Mouse (Mus musculus) heart, embryonic 12.5 days (tissue): ENCODE measurements around the gene Mmp21. TPM values are rescaled to one million over a fixed set of nuclear protein-coding genes. Genes with fewer than 3 reads are reported as not detected.

Source experiments
- ATAC-seq: fragments of 200-750 bp; cut with Nextera tagmentation; 2 replicates; pipeline ENCODE4 v1.8.0; 2017; ENCODE audit warnings: moderate TSS enrichment, moderate library complexity; ENCODE audit not compliant: insufficient number of reproducible peaks, low FRiP score
- H3K27ac ChIP-seq: fragments of 300-500 bp; sonication (generic); 2 replicates; pipeline ENCODE4 v1.5.1; 2016; ENCODE audit warnings: mild to moderate bottlenecking, moderate library complexity; ENCODE audit not compliant: poor library complexity, severe bottlenecking
- H3K27me3 ChIP-seq: fragments of 300-500 bp; sonication (generic); replicated peaks from 2 replicates; pipeline ENCODE4 v1.6.1; 2016; ENCODE audit warnings: mild to moderate bottlenecking, moderate library complexity
- H3K36me3 ChIP-seq: fragments of 300-500 bp; sonication (generic); 2 replicates; pipeline ENCODE4 v1.6.1; 2016; ENCODE audit warnings: mild to moderate bottlenecking, moderate library complexity
- H3K4me1 ChIP-seq: fragments of 300-500 bp; sonication (generic); replicated peaks from 2 replicates; pipeline ENCODE4 v1.6.1; 2016; ENCODE audit warnings: mild to moderate bottlenecking
- H3K4me2 ChIP-seq: fragments of 300-500 bp; sonication (generic); 2 replicates; pipeline ENCODE4 v1.6.1; 2016; ENCODE audit warnings: mild to moderate bottlenecking, moderate library complexity
- H3K4me3 ChIP-seq: fragments of 300-500 bp; sonication (generic); 2 replicates; pipeline ENCODE4 v1.5.1; 2016; ENCODE audit warnings: mild to moderate bottlenecking
- H3K9ac ChIP-seq: fragments of 300-500 bp; sonication (generic); 2 replicates; pipeline ENCODE4 v1.6.1; 2016; ENCODE audit warnings: mild to moderate bottlenecking, moderate library complexity
- H3K9me3 ChIP-seq: fragments of 300-500 bp; sonication (generic); replicated peaks from 2 replicates; pipeline ENCODE4 v1.6.1; 2016; ENCODE audit warnings: mild to moderate bottlenecking, moderate library complexity
- WGBS: fragments of 180-500 bp; shearing (Covaris S2); methylation state at CpG from one replicate; pipeline ENCODE4 v1.1.7; 2016; 5-methylcytosine and 5-hydroxymethylcytosine counted together
- polyA plus RNA-seq: library from polyadenylated mRNA; unstranded; fragments of >200 nt; fragmentation: Nextera tagmentation; extraction: Ambion mirVana; gene quantifications from 2 replicates; pipeline ENCODE4 v1.2.1, GENCODE M21; 2016

Gene Mmp21
- 0.09 TPM in 1 of 2 replicates, not detected in the other for polyA plus RNA-seq

GRCm38 (mm10) chr7:133679961-133680360 is at the start of gene Mmp21:
TSS of gene Mmp21 (minus strand) at chr7:133680061.
- WGBS: 71% methylated on average over 3 of the region's 3 CpGs
- Histone ChIP-seq H3K27ac (no peak within 1 kb of the TSS), H3K36me3 (peaks cover 9% of the 10 kb centered on the region), H3K4me2 (no peak within 1 kb of the TSS), H3K27me3 (no peaks in the 10 kb centered on the region), H3K4me3 (no peak within 1 kb of the TSS), H3K9ac (no peak within 1 kb of the TSS), H3K4me1 (peaks cover 8% of the 10 kb centered on the region; the same call in 1 of the 2 replicates), H3K9me3 (peaks cover 4% of the 10 kb centered on the region; the same call in 1 of the 2 replicates)
- ATAC-seq: no peak

GRCm38 (mm10) chr7:133729351-133729750 is 49.5 kb upstream of the Mmp21 start:
- no peaks in the 10 kb centered on the region for H3K9me3 ChIP-seq
- no peaks in the 10 kb centered on the region for H3K27me3 ChIP-seq
- no peak overlapping the region for H3K27ac ChIP-seq
- no peak overlapping the region for H3K4me2 ChIP-seq
- WGBS: 73% methylated on average over 5 of the region's 5 CpGs
- H3K4me3 ChIP-seq: no peak overlapping the region
- H3K36me3 ChIP-seq: peaks cover 25% of the 10 kb centered on the region
- H3K9ac ChIP-seq: no peak overlapping the region; the same call in 1 of the 2 replicates
- peaks cover 51% of the 10 kb centered on the region for H3K4me1 ChIP-seq
- no peak for ATAC-seq

- no peak overlapping the region for H3K9ac ChIP-seq
Observed at GRCm38 (mm10) chr7:133727027-133727426, 47.2 kb upstream of the Mmp21 start.

GRCm38 (mm10) chr7:133725571-133725970 is 45.7 kb upstream of the Mmp21 start:
- peaks cover 31% of the 10 kb centered on the region for H3K4me1 ChIP-seq
- H3K27ac ChIP-seq: no peak overlapping the region
- no peaks in the 10 kb centered on the region for H3K27me3 ChIP-seq
- H3K4me2 ChIP-seq: no peak overlapping the region
- WGBS: 85% methylated on average over 10 of the region's 10 CpGs
- H3K9me3 ChIP-seq: no peaks in the 10 kb centered on the region
- H3K36me3 ChIP-seq: peaks cover 43% of the 10 kb centered on the region
- no peak for ATAC-seq
- no peak overlapping the region for H3K9ac ChIP-seq
- H3K4me3 ChIP-seq: no peak overlapping the region

More at GRCm38 (mm10) chr7:133727027-133727426, 47.2 kb upstream of the Mmp21 start:
- no peaks in the 10 kb centered on the region for H3K9me3 ChIP-seq
- H3K4me3 ChIP-seq: no peak overlapping the region
- no peak overlapping the region for H3K4me2 ChIP-seq
- H3K36me3 ChIP-seq: peaks cover 31% of the 10 kb centered on the region
- H3K4me1 ChIP-seq: peaks cover 45% of the 10 kb centered on the region
- H3K27me3 ChIP-seq: no peaks in the 10 kb centered on the region
- no peak for ATAC-seq
- 59% methylated on average over 6 of the region's 6 CpGs for WGBS
- no peak overlapping the region for H3K27ac ChIP-seq

GRCm38 (mm10) chr7:133724844-133725243 is 45.0 kb upstream of the Mmp21 start:
- ATAC-seq: no peak
- Histone ChIP-seq H3K9ac (no peak overlapping the region), H3K27ac (no peak overlapping the region), H3K36me3 (peaks cover 51% of the 10 kb centered on the region), H3K27me3 (no peaks in the 10 kb centered on the region), H3K4me2 (no peak overlapping the region), H3K4me1 (peaks cover 24% of the 10 kb centered on the region), H3K9me3 (no peaks in the 10 kb centered on the region), H3K4me3 (no peak overlapping the region)
- WGBS: 93% methylated on average over 10 of the region's 10 CpGs

- Histone ChIP-seq H3K27ac (no peak overlapping the region), H3K9me3 (no peaks in the 10 kb centered on the region), H3K4me1 (0 out of 2 replicates have a peak, but pooled peaks cover 3% of the 10 kb centered on the region), H3K27me3 (no peaks in the 10 kb centered on the region), H3K4me2 (no peak overlapping the region), H3K9ac (no peak overlapping the region), H3K36me3 (peaks cover 92% of the 10 kb centered on the region), H3K4me3 (no peak overlapping the region)
- no peak for ATAC-seq
- 79% methylated on average over 11 of the region's 11 CpGs for WGBS
Observed at GRCm38 (mm10) chr7:133720616-133721015, 40.8 kb upstream of the Mmp21 start.

- no peak for ATAC-seq
- 97% methylated on average over 1 of the region's 1 CpGs for WGBS
- no peaks in the 10 kb centered on the region for H3K27me3 ChIP-seq
- no peak overlapping the region for H3K27ac ChIP-seq
- H3K4me3 ChIP-seq: no peak overlapping the region
- H3K9ac ChIP-seq: no peak overlapping the region
- H3K36me3 ChIP-seq: peaks cover 96% of the 10 kb centered on the region
- H3K4me1 ChIP-seq: 0 out of 2 replicates have a peak, but pooled peaks cover 3% of the 10 kb centered on the region
- H3K9me3 ChIP-seq: no peaks in the 10 kb centered on the region
- no peak overlapping the region for H3K4me2 ChIP-seq
Observed at GRCm38 (mm10) chr7:133718580-133718979, 38.7 kb upstream of the Mmp21 start.

GRCm38 (mm10) chr7:133715387-133715786 is 35.5 kb upstream of the Mmp21 start:
- Histone ChIP-seq H3K27me3 (no peaks in the 10 kb centered on the region), H3K4me3 (no peak overlapping the region), H3K9me3 (no peaks in the 10 kb centered on the region), H3K9ac (no peak overlapping the region), H3K4me2 (no peak overlapping the region), H3K27ac (no peak overlapping the region), H3K36me3 (peaks cover 88% of the 10 kb centered on the region), H3K4me1 (0 out of 2 replicates have a peak, but pooled peaks cover 3% of the 10 kb centered on the region)
- 88% methylated on average over 4 of the region's 4 CpGs for WGBS
- no peak for ATAC-seq

- Histone ChIP-seq H3K36me3 (peaks cover 12% of the 10 kb centered on the region), H3K9me3 (peaks cover 4% of the 10 kb centered on the region), H3K27me3 (no peaks in the 10 kb centered on the region), H3K4me2 (no peak overlapping the region), H3K4me1 (peaks cover 11% of the 10 kb centered on the region), H3K27ac (no peak overlapping the region), H3K4me3 (no peak overlapping the region), H3K9ac (no peak overlapping the region)
- no peak for ATAC-seq
- 93% methylated on average over 2 of the region's 2 CpGs for WGBS
Observed at GRCm38 (mm10) chr7:133707301-133707700, 27.4 kb upstream of the Mmp21 start.

GRCm38 (mm10) chr7:133703906-133704305 is 24.0 kb upstream of the Mmp21 start:
- Histone ChIP-seq H3K4me1 (peaks cover 4% of the 10 kb centered on the region; the same call in 1 of the 2 replicates), H3K4me3 (no peak overlapping the region), H3K27me3 (no peaks in the 10 kb centered on the region), H3K4me2 (no peak overlapping the region), H3K36me3 (peaks cover 11% of the 10 kb centered on the region; the same call in 1 of the 2 replicates), H3K27ac (no peak overlapping the region), H3K9me3 (peaks cover 4% of the 10 kb centered on the region), H3K9ac (no peak overlapping the region)
- ATAC-seq: no peak
- WGBS: 90% methylated on average over 7 of the region's 7 CpGs

GRCm38 (mm10) chr7:133702333-133702732 is 22.5 kb upstream of the Mmp21 start:
- Histone ChIP-seq H3K27me3 (no peaks in the 10 kb centered on the region), H3K4me3 (peak overlapping the region; percentile 19), H3K4me1 (peaks cover 10% of the 10 kb centered on the region; the same call in 1 of the 2 replicates), H3K36me3 (peaks cover 9% of the 10 kb centered on the region), H3K4me2 (peak overlapping the region; percentile 19), H3K9ac (0 out of 2 replicates have a peak overlapping the region, but pooled peaks have one; percentile 25), H3K9me3 (no peaks in the 10 kb centered on the region), H3K27ac (0 out of 2 replicates have a peak overlapping the region, but pooled peaks have one; percentile 39)
- 28% methylated on average over 10 of the region's 10 CpGs for WGBS
- ATAC-seq: peak; percentile 80

- peaks cover 16% of the 10 kb centered on the region for H3K36me3 ChIP-seq
- peak overlapping the region; percentile 17 for H3K4me3 ChIP-seq
- H3K9ac ChIP-seq: no peak overlapping the region
- no peak overlapping the region for H3K27ac ChIP-seq
- ATAC-seq: no peak
- H3K9me3 ChIP-seq: no peaks in the 10 kb centered on the region
- peak overlapping the region; percentile 9 for H3K4me2 ChIP-seq
- no peaks in the 10 kb centered on the region for H3K27me3 ChIP-seq
- WGBS: 80% methylated on average over 7 of the region's 7 CpGs
- peaks cover 10% of the 10 kb centered on the region; the same call in 1 of the 2 replicates for H3K4me1 ChIP-seq
Observed at GRCm38 (mm10) chr7:133701366-133701765, 21.5 kb upstream of the Mmp21 start.
